Mouse (Mus musculus) hindbrain, embryonic 14.5 days (tissue): ENCODE measurements around the gene Rangap1. TPM values are rescaled to one million over a fixed set of nuclear protein-coding genes. Genes with fewer than 3 reads are reported as not detected.
A peak's percentile ranks its signal among the peaks of the same experiment; 100 is the strongest.

Source experiments
- ATAC-seq: fragments of 200-750 bp; cut with Nextera tagmentation; 2 replicates; pipeline ENCODE4 v1.8.0; 2017; ENCODE audit warnings: moderate number of reproducible peaks, mild to moderate bottlenecking, moderate TSS enrichment, moderate library complexity; ENCODE audit not compliant: low FRiP score
- DNase-seq: peaks from one replicate; pipeline ENCODE4 v3.0.0-alpha.2; 2015; ENCODE audit warnings: low spot score
- H3K27ac ChIP-seq: fragments of 300-500 bp; sonication (generic); 2 replicates; pipeline ENCODE4 v1.5.1; 2014; ENCODE audit warnings: mild to moderate bottlenecking, moderate library complexity
- H3K27me3 ChIP-seq: fragments of 300-500 bp; sonication (generic); 2 replicates; pipeline ENCODE4 v1.6.1; 2014; ENCODE audit warnings: mild to moderate bottlenecking, low read length, mixed read lengths; ENCODE audit not compliant: control insufficient read depth, insufficient read depth
- H3K36me3 ChIP-seq: fragments of 300-500 bp; sonication (generic); replicated peaks from 2 replicates; pipeline ENCODE4 v1.6.1; 2014; ENCODE audit not compliant: control insufficient read depth, insufficient read depth
- H3K4me1 ChIP-seq: fragments of 300-500 bp; sonication (generic); replicated peaks from 2 replicates; pipeline ENCODE4 v1.6.1; 2014; ENCODE audit warnings: antibody characterized with exemption, low read length, mixed read lengths; ENCODE audit not compliant: control insufficient read depth, insufficient read depth
- H3K4me2 ChIP-seq: fragments of 300-500 bp; sonication (generic); replicated peaks from 2 replicates; pipeline ENCODE4 v1.6.1; 2014; ENCODE audit warnings: mild to moderate bottlenecking, moderate library complexity
- H3K4me3 ChIP-seq: fragments of 300-500 bp; sonication (generic); replicated peaks from 2 replicates; pipeline ENCODE4 v1.5.1; 2014; ENCODE audit warnings: mild to moderate bottlenecking, low read length
- H3K9ac ChIP-seq: fragments of 300-500 bp; sonication (generic); 2 replicates; pipeline ENCODE4 v1.6.1; 2014
- H3K9me3 ChIP-seq: fragments of 300-500 bp; sonication (generic); 2 replicates; pipeline ENCODE4 v1.6.1; 2016; ENCODE audit warnings: low read length; ENCODE audit not compliant: control insufficient read depth
- WGBS: fragments of 180-500 bp; shearing (Covaris S2); extraction: QIAGEN DNeasy Blood & Tissue Kit; methylation state at CpG from one replicate; pipeline ENCODE4 v1.1.7; 2014; 5-methylcytosine and 5-hydroxymethylcytosine counted together
- polyA plus RNA-seq: library from polyadenylated mRNA; unstranded; fragments of >200 nt; fragmentation: Nextera tagmentation; extraction: Ambion mirVana; gene quantifications from 2 replicates; pipeline ENCODE4 v1.2.1, GENCODE M21; 2014

Gene Rangap1
- polyA plus RNA-seq, 1 experiment from 2014 or later: 117 TPM

- ATAC-seq (peak; percentile 77), DNase-seq (peak; percentile 73)
- H3K27ac ChIP-seq: peak overlapping the region; percentile 5; the same call in 1 of the 2 replicates
- H3K4me3 ChIP-seq: peak overlapping the region; percentile 56
- peak overlapping the region; percentile 83 for H3K9ac ChIP-seq
- H3K4me2 ChIP-seq: peak overlapping the region; percentile 95
- no peaks in the 10 kb centered on the region for H3K9me3 ChIP-seq
- H3K36me3 ChIP-seq: 0 out of 2 replicates have a peak, but pooled peaks cover 3% of the 10 kb centered on the region
- peaks cover 40% of the 10 kb centered on the region for H3K27me3 ChIP-seq
- under 1% methylated on average over 80 of the region's 107 CpGs for WGBS
- peaks cover 17% of the 10 kb centered on the region; the same call in 1 of the 2 replicates for H3K4me1 ChIP-seq
Measured at GRCm38 (mm10) chr15:81693967-81694881, 51.1 kb downstream of the Rangap1 start.

- Histone ChIP-seq H3K4me2 (peak overlapping the region; percentile 95), H3K9me3 (no peaks in the 10 kb centered on the region), H3K4me3 (peak overlapping the region; percentile 56), H3K27ac (no peak overlapping the region), H3K4me1 (peaks cover 17% of the 10 kb centered on the region; the same call in 1 of the 2 replicates), H3K27me3 (peaks cover 40% of the 10 kb centered on the region), H3K36me3 (peaks cover 9% of the 10 kb centered on the region), H3K9ac (peak overlapping the region; percentile 83)
- DNase-seq: no peak
- 3% methylated on average over 41 of the region's 41 CpGs for WGBS
- ATAC-seq: peak; percentile 47
Measured at GRCm38 (mm10) chr15:81693366-81693966, 51.9 kb downstream of the Rangap1 start.

- Histone ChIP-seq H3K4me1 (no peaks in the 10 kb centered on the region), H3K9ac (no peak overlapping the region), H3K4me3 (no peak overlapping the region), H3K27ac (no peak overlapping the region), H3K27me3 (no peaks in the 10 kb centered on the region), H3K36me3 (peaks cover 79% of the 10 kb centered on the region), H3K9me3 (no peaks in the 10 kb centered on the region), H3K4me2 (no peak overlapping the region)
- no peak for DNase-seq
- ATAC-seq: no peak
- 95% methylated on average over 4 of the region's 4 CpGs for WGBS
Measured at GRCm38 (mm10) chr15:81680301-81680805, 65.0 kb downstream of the Rangap1 start.

GRCm38 (mm10) chr15:81676637-81677036 lies 68.7 kb downstream of the Rangap1 start:
- peaks cover 62% of the 10 kb centered on the region for H3K36me3 ChIP-seq
- no peak for DNase-seq

GRCm38 (mm10) chr15:81670231-81670640 lies 75.1 kb downstream of the Rangap1 start:
- Histone ChIP-seq H3K4me1 (peaks cover under 1% of the 10 kb centered on the region; the same call in 1 of the 2 replicates), H3K27me3 (no peaks in the 10 kb centered on the region), H3K36me3 (peaks cover 62% of the 10 kb centered on the region), H3K9ac (no peak overlapping the region), H3K4me2 (no peak overlapping the region), H3K4me3 (no peak overlapping the region), H3K27ac (no peak overlapping the region), H3K9me3 (no peaks in the 10 kb centered on the region)
- 86% methylated on average over 4 of the region's 4 CpGs for WGBS
- ATAC-seq (no peak), DNase-seq (peak; percentile 65)

More at GRCm38 (mm10) chr15:81676637-81677036, 68.7 kb downstream of the Rangap1 start:
- no peaks in the 10 kb centered on the region for H3K27me3 ChIP-seq
- ATAC-seq: no peak
- H3K9me3 ChIP-seq: no peaks in the 10 kb centered on the region
- H3K4me2 ChIP-seq: no peak overlapping the region
- H3K9ac ChIP-seq: no peak overlapping the region
- WGBS: 91% methylated on average over 3 of the region's 3 CpGs
- no peaks in the 10 kb centered on the region for H3K4me1 ChIP-seq
- H3K4me3 ChIP-seq: no peak overlapping the region
- no peak overlapping the region for H3K27ac ChIP-seq

- no peak for ATAC-seq
- no peak overlapping the region for H3K27ac ChIP-seq
- peaks cover 9% of the 10 kb centered on the region for H3K4me1 ChIP-seq
- H3K9me3 ChIP-seq: no peaks in the 10 kb centered on the region
- H3K9ac ChIP-seq: no peak overlapping the region
- H3K4me2 ChIP-seq: no peak overlapping the region
- H3K36me3 ChIP-seq: peaks cover 46% of the 10 kb centered on the region
- H3K27me3 ChIP-seq: no peaks in the 10 kb centered on the region
- 89% methylated on average over 10 of the region's 10 CpGs for WGBS
- H3K4me3 ChIP-seq: no peak overlapping the region
- no peak for DNase-seq
Measured at GRCm38 (mm10) chr15:81666957-81667356, 78.4 kb downstream of the Rangap1 start.

GRCm38 (mm10) chr15:81663697-81664561 lies 81.4 kb downstream of the Rangap1 start, which contains the start of gene L3mbtl2:
Gene L3mbtl2, plus strand, starts transcription at chr15:81663889.
- peak; percentile 98 for ATAC-seq
- peak within 1 kb of the TSS; percentile 66 for H3K9ac ChIP-seq
- H3K27ac ChIP-seq: peak within 1 kb of the TSS; percentile 60; the same call in 1 of the 2 replicates
- peak within 1 kb of the TSS; percentile 87 for H3K4me2 ChIP-seq
- WGBS: under 1% methylated on average over 55 of the region's 55 CpGs
- H3K36me3 ChIP-seq: peaks cover 21% of the 10 kb centered on the region
- no peaks in the 10 kb centered on the region for H3K27me3 ChIP-seq
- H3K4me1 ChIP-seq: peaks cover 9% of the 10 kb centered on the region
- no peaks in the 10 kb centered on the region for H3K9me3 ChIP-seq
- H3K4me3 ChIP-seq: peak within 1 kb of the TSS; percentile 76
- DNase-seq: peak; percentile 92

- H3K36me3 ChIP-seq: peaks cover 15% of the 10 kb centered on the region
- no peaks in the 10 kb centered on the region for H3K27me3 ChIP-seq
- no peak overlapping the region for H3K9ac ChIP-seq
- H3K27ac ChIP-seq: no peak overlapping the region
- DNase-seq (no peak), ATAC-seq (no peak)
- H3K4me1 ChIP-seq: peaks cover 9% of the 10 kb centered on the region
- peak overlapping the region; percentile 76 for H3K4me3 ChIP-seq
- H3K9me3 ChIP-seq: no peaks in the 10 kb centered on the region
- H3K4me2 ChIP-seq: peak overlapping the region; percentile 87
- WGBS: 60% methylated on average over 10 of the region's 10 CpGs
Measured at GRCm38 (mm10) chr15:81663281-81663680, 82.0 kb downstream of the Rangap1 start.
